Comparison of ENCODE assay signal across 22 mouse cellular contexts in genomic region chr12:80854671-80855070, GRCm38 (mm10).
A peak's percentile ranks its signal among the peaks of the same experiment; 100 is the strongest.
DNase-seq lines count a peak whose midpoint lies in the region; ATAC-seq and TF ChIP-seq lines count a peak whose summit lies in the region.
"Had no signal": no experiment of that assay in that cellular context is flagged by ENCODE, and none has a peak within 500 bp of the region (broad histone marks: within the 10 kb centered on the region; RNA-seq: fewer than 3 reads in every experiment).

No protein-coding gene starts in this region.

- H3K9ac ChIP-seq in liver, adult 2 months (ENCODE audit: low read depth, low read length): peak overlapping the region; percentile 57
- no peak overlapping the region for H3K9ac ChIP-seq in liver, embryonic 11.5 days (ENCODE audit: low read depth, low read length)
- no peak overlapping the region for H3K9ac ChIP-seq in stomach, embryonic 15.5 days
- no peak overlapping the region for H3K9ac ChIP-seq in stomach, postnatal 0 days (ENCODE audit: low read length)
- H3K9ac ChIP-seq: heart, embryonic 12.5 days; liver, embryonic 13.5 days had no signal

- ATAC-seq in liver, embryonic 11.5 days (replicated peaks; ENCODE audit: low FRiP score): no peak
- ATAC-seq in stomach, embryonic 15.5 days (ENCODE audit: insufficient read depth, low FRiP score, low read depth): no peak
- no peak for ATAC-seq in stomach, postnatal 0 days (ENCODE audit: low FRiP score, low TSS enrichment)
- peak; percentile 29; the same call in 1 of the 2 replicates for ATAC-seq in megakaryocyte progenitor cell, adult 5-6 weeks (replicated peaks; ENCODE audit: poor library complexity)
- ATAC-seq in frontal cortex, adult (ENCODE audit: low TSS enrichment): no peak
- ATAC-seq: forebrain, embryonic 14.5 days; hindbrain, embryonic 16.5 days; intestine, postnatal 0 days had no signal

- peak overlapping the region; percentile 60; the same call in 1 of the 2 replicates for H3K27ac ChIP-seq in gastrocnemius, adult 2 months
- H3K27ac ChIP-seq in liver, adult 2 months (replicated peaks; ENCODE audit: insufficient read depth, low read depth, low read length): peak overlapping the region; percentile 97
- no peak overlapping the region for H3K27ac ChIP-seq in liver, embryonic 11.5 days (ENCODE audit: low read depth, low read length)
- H3K27ac ChIP-seq in stomach, embryonic 15.5 days: 0 out of 2 replicates have a peak overlapping the region, but pooled peaks have one; percentile 45
- H3K27ac ChIP-seq in stomach, postnatal 0 days (replicated peaks): no peak overlapping the region
- H3K27ac ChIP-seq: embryonic facial prominence, embryonic 10.5 days; liver, embryonic 13.5 days had no signal

- H3K4me3 ChIP-seq in gastrocnemius, adult 2 months: no peak overlapping the region
- no peak overlapping the region for H3K4me3 ChIP-seq in liver, adult 2 months (ENCODE audit: insufficient read depth, low read depth, low read length)
- no peak overlapping the region for H3K4me3 ChIP-seq in liver, embryonic 11.5 days (ENCODE audit: low read depth, low read length)
- H3K4me3 ChIP-seq in stomach, embryonic 15.5 days (replicated peaks): no peak overlapping the region
- H3K4me3 ChIP-seq in stomach, postnatal 0 days (ENCODE audit: low read depth, low read length): no peak overlapping the region
- H3K4me3 ChIP-seq: embryonic facial prominence, embryonic 10.5 days; heart, embryonic 12.5 days; liver, embryonic 13.5 days; midbrain, embryonic 10.5 days had no signal

- no peak for TF ChIP-seq POLR2A in liver, adult 2 months (IDR thresholded peaks at IDR 0.05; ENCODE audit: extremely low read depth, insufficient read depth, low read length)

- peaks cover 20% of the 10 kb centered on the region for H3K4me1 ChIP-seq in liver, adult 2 months (ENCODE audit: control insufficient read depth, insufficient read depth, low read length)
- H3K4me1 ChIP-seq in liver, embryonic 11.5 days (replicated peaks; ENCODE audit: control insufficient read depth, insufficient read depth, low read length): peaks cover 21% of the 10 kb centered on the region
- H3K4me1 ChIP-seq in stomach, embryonic 15.5 days: peaks cover 15% of the 10 kb centered on the region; the same call in 1 of the 2 replicates
- peaks cover 5% of the 10 kb centered on the region; the same call in 1 of the 2 replicates for H3K4me1 ChIP-seq in stomach, postnatal 0 days (replicated peaks; ENCODE audit: control insufficient read depth, insufficient read depth)

- DNase-seq in gastrocnemius, adult 2 months: no peak
- DNase-seq in gastrocnemius, postnatal 25 days: no peak
- DNase-seq in liver, adult 2 months (ENCODE audit: extremely low read depth, low read depth, low spot score): peak; percentile 94
- no peak for DNase-seq in liver, embryonic 11.5 days (ENCODE audit: low spot score)
- DNase-seq in stomach, postnatal 0 days (ENCODE audit: low spot score): no peak
- DNase-seq: adrenal gland, postnatal 14 days; cerebellum, adult 8-10 months; gastrocnemius, postnatal 36 days; heart, postnatal 4 days; left cerebral cortex, postnatal 4 days; liver, embryonic 13.5 days; right cerebral cortex, postnatal 25 days had no signal

- H3K36me3 ChIP-seq in liver, adult 2 months (ENCODE audit: control insufficient read depth, insufficient read depth, low read length): peaks cover 6% of the 10 kb centered on the region; the same call in 1 of the 2 replicates
- no peaks in the 10 kb centered on the region for H3K36me3 ChIP-seq in liver, embryonic 11.5 days (ENCODE audit: control insufficient read depth, insufficient read depth, low read length)
- H3K36me3 ChIP-seq in stomach, embryonic 15.5 days: no peaks in the 10 kb centered on the region
- H3K36me3 ChIP-seq in stomach, postnatal 0 days (ENCODE audit: control insufficient read depth, insufficient read depth, low read length): no peaks in the 10 kb centered on the region
- H3K36me3 ChIP-seq: embryonic facial prominence, embryonic 10.5 days; midbrain, embryonic 10.5 days had no signal

- H3K4me2 ChIP-seq in liver, embryonic 11.5 days: no peak overlapping the region
- no peak overlapping the region for H3K4me2 ChIP-seq in stomach, embryonic 15.5 days
- H3K4me2 ChIP-seq in stomach, postnatal 0 days (replicated peaks; ENCODE audit: low read depth): no peak overlapping the region
- H3K4me2 ChIP-seq: heart, embryonic 12.5 days; liver, embryonic 13.5 days had no signal

- peaks cover 18% of the 10 kb centered on the region; the same call in 1 of the 2 replicates for H3K79me2 ChIP-seq in liver, adult 2 months (ENCODE audit: control insufficient read depth, insufficient read depth, low read length)

- intact Hi-C loops in gastrocnemius, adult 2 months (cut with DNase I): no loop called here

- no peaks in the 10 kb centered on the region for H3K27me3 ChIP-seq in liver, adult 2 months (ENCODE audit: control insufficient read depth, insufficient read depth, low read length)
- no peaks in the 10 kb centered on the region for H3K27me3 ChIP-seq in liver, embryonic 11.5 days (replicated peaks; ENCODE audit: control insufficient read depth, insufficient read depth, low read length)
- H3K27me3 ChIP-seq in stomach, embryonic 15.5 days (replicated peaks): no peaks in the 10 kb centered on the region
- H3K27me3 ChIP-seq in stomach, postnatal 0 days (ENCODE audit: control insufficient read depth, insufficient read depth, low read length): no peaks in the 10 kb centered on the region
- H3K27me3 ChIP-seq: heart, embryonic 12.5 days; liver, embryonic 13.5 days had no signal

- no peaks in the 10 kb centered on the region for H3K9me3 ChIP-seq in liver, embryonic 11.5 days (ENCODE audit: control insufficient read depth, low read length)
- H3K9me3 ChIP-seq in stomach, embryonic 15.5 days: no peaks in the 10 kb centered on the region
- no peaks in the 10 kb centered on the region for H3K9me3 ChIP-seq in stomach, postnatal 0 days (ENCODE audit: control insufficient read depth, low read length)
- H3K9me3 ChIP-seq: embryonic facial prominence, embryonic 10.5 days; G1E; heart, embryonic 12.5 days; liver, embryonic 13.5 days; midbrain, embryonic 10.5 days had no signal

- TF ChIP-seq EP300 in stomach, postnatal 0 days (optimal IDR thresholded peaks at IDR 0.05): no peak

- no peak for TF ChIP-seq CTCF in gastrocnemius, adult 2 months (IDR thresholded peaks at IDR 0.05)
- no peak for TF ChIP-seq CTCF in liver, adult 2 months (IDR thresholded peaks at IDR 0.05; ENCODE audit: low read depth, low read length)
- TF ChIP-seq CTCF in stomach, postnatal 0 days (IDR thresholded peaks at IDR 0.05; ENCODE audit: low read depth): no peak

- WGBS in liver, adult 2 months: 19% methylated on average over 4 of the region's 4 CpGs
- WGBS in liver, embryonic 11.5 days: 90% methylated on average over 4 of the region's 4 CpGs
- 93% methylated on average over 4 of the region's 4 CpGs for WGBS in stomach, embryonic 15.5 days
- WGBS in stomach, postnatal 0 days: 94% methylated on average over 4 of the region's 4 CpGs

Comparison
In these comparisons a context has a peak if more than half of its experiments do, and no peak if none do; other contexts are left out.
1. H3K27ac ChIP-seq: peak in gastrocnemius, adult 2 months (single experiment), liver, adult 2 months (single experiment) and stomach, embryonic 15.5 days (single experiment); none in liver, embryonic 11.5 days (single experiment) and stomach, postnatal 0 days (single experiment).